Mouse (Mus musculus) olfactory bulb, adult 2 months (tissue): ENCODE results near the gene Eid3. TPM values are rescaled to one million over a fixed set of nuclear protein-coding genes. Genes with fewer than 3 reads are reported as not detected.

Source experiments
- H3K27ac ChIP-seq: fragments of 200-500 bp; 2 replicates; pipeline ENCODE4 v1.5.1; 2012; ENCODE audit warnings: low read depth, low read length; ENCODE audit not compliant: insufficient read depth
- H3K4me1 ChIP-seq: fragments of 200-500 bp; 2 replicates; pipeline ENCODE4 v1.6.1; 2012; ENCODE audit warnings: low read length; ENCODE audit not compliant: control insufficient read depth, insufficient read depth
- H3K4me3 ChIP-seq: fragments of 200-500 bp; 2 replicates; pipeline ENCODE4 v1.5.1; 2012; ENCODE audit warnings: mild to moderate bottlenecking, low read depth, low read length, moderate library complexity; ENCODE audit not compliant: insufficient read depth
- CTCF ChIP-seq: fragments of 200-500 bp; IDR thresholded peaks from 2 replicates; pipeline ENCODE4 v1.5.1; 2012; ENCODE audit warnings: low read depth, mild to moderate bottlenecking, low read length, moderate library complexity; ENCODE audit not compliant: insufficient read depth
- POLR2A ChIP-seq: fragments of 200-500 bp; IDR thresholded peaks from 2 replicates; pipeline ENCODE4 v1.6.1; 2012; ENCODE audit warnings: mild to moderate bottlenecking, low read depth, low read length, moderate library complexity; ENCODE audit not compliant: insufficient read depth
- WGBS: fragments of 180-500 bp; shearing (Covaris S2); methylation state at CpG from one replicate; pipeline ENCODE4 v1.1.7; 2018; 5-methylcytosine and 5-hydroxymethylcytosine counted together
- polyA plus RNA-seq: library from polyadenylated mRNA; stranded (reverse); fragments of >200 nt; gene quantifications from 2 replicates; pipeline ENCODE4 v1.2.4, GENCODE M21; 2012; ENCODE audit warnings: low replicate concordance; ENCODE audit not compliant: missing spikeins, insufficient read depth, insufficient read length

Gene Eid3
- not detected in 2 replicates for polyA plus RNA-seq

GRCm38 (mm10) chr10:82866356-82866755 is at the start of gene Eid3:
Eid3 (plus strand) TSS chr10:82866626.
- Histone ChIP-seq H3K4me3 (no peak within 1 kb of the TSS), H3K4me1 (peaks cover 17% of the 10 kb centered on the region), H3K27ac (no peak within 1 kb of the TSS)
- WGBS: 61% methylated on average over 9 of the region's 9 CpGs
- TF ChIP-seq CTCF (no peak), POLR2A (no peak)

GRCm38 (mm10) chr10:82817514-82817913 is 48.9 kb upstream of the Eid3 start:
- Histone ChIP-seq H3K4me3 (no peak overlapping the region), H3K27ac (no peak overlapping the region), H3K4me1 (no peaks in the 10 kb centered on the region)
- no peak for TF ChIP-seq POLR2A
- no peak for TF ChIP-seq CTCF
- 78% methylated on average over 3 of the region's 3 CpGs for WGBS

- no peaks in the 10 kb centered on the region for H3K4me1 ChIP-seq
- H3K4me3 ChIP-seq: no peak overlapping the region
- TF ChIP-seq POLR2A (no peak), CTCF (no peak)
- 55% methylated on average over 9 of the region's 9 CpGs for WGBS
- no peak overlapping the region for H3K27ac ChIP-seq
Observed at GRCm38 (mm10) chr10:82817936-82818335, 48.5 kb upstream of the Eid3 start.

- no peak overlapping the region for H3K4me3 ChIP-seq
- WGBS: 90% methylated on average over 6 of the region's 6 CpGs
- no peak overlapping the region for H3K27ac ChIP-seq
- no peaks in the 10 kb centered on the region for H3K4me1 ChIP-seq
- no peak for TF ChIP-seq POLR2A
- TF ChIP-seq CTCF: no peak
Observed at GRCm38 (mm10) chr10:82818661-82819060, 47.8 kb upstream of the Eid3 start.

GRCm38 (mm10) chr10:82823108-82823778 is 43.2 kb upstream of the Eid3 start:
- H3K27ac ChIP-seq: no peak overlapping the region
- WGBS: 86% methylated on average over 14 of the region's 14 CpGs
- TF ChIP-seq POLR2A (no peak), CTCF (no peak)

GRCm38 (mm10) chr10:82823779-82824177 is 42.6 kb upstream of the Eid3 start:
- WGBS: 81% methylated on average over 5 of the region's 5 CpGs
- Histone ChIP-seq H3K27ac (no peak overlapping the region), H3K4me1 (no peaks in the 10 kb centered on the region), H3K4me3 (no peak overlapping the region)
- TF ChIP-seq POLR2A: no peak
- TF ChIP-seq CTCF: no peak

More at GRCm38 (mm10) chr10:82823108-82823778, 43.2 kb upstream of the Eid3 start:
- Histone ChIP-seq H3K4me1 (no peaks in the 10 kb centered on the region), H3K4me3 (no peak overlapping the region)

- TF ChIP-seq CTCF (no peak), POLR2A (no peak)
- WGBS: 78% methylated on average over 10 of the region's 10 CpGs
- no peak overlapping the region for H3K4me3 ChIP-seq
- H3K27ac ChIP-seq: no peak overlapping the region
- no peaks in the 10 kb centered on the region for H3K4me1 ChIP-seq
Observed at GRCm38 (mm10) chr10:82824541-82824940, 41.9 kb upstream of the Eid3 start.

GRCm38 (mm10) chr10:82826516-82826915 is 39.9 kb upstream of the Eid3 start:
- H3K4me1 ChIP-seq: no peaks in the 10 kb centered on the region
- TF ChIP-seq POLR2A (no peak), CTCF (no peak)
- no peak overlapping the region for H3K4me3 ChIP-seq
- H3K27ac ChIP-seq: no peak overlapping the region
- 34% methylated on average over 6 of the region's 6 CpGs for WGBS

GRCm38 (mm10) chr10:82833926-82834325 is 32.5 kb upstream of the Eid3 start, which contains the start of gene Txnrd1:
Txnrd1 (plus strand) TSS chr10:82833951.
- no peaks in the 10 kb centered on the region for H3K4me1 ChIP-seq
- WGBS: 80% methylated on average over 9 of the region's 9 CpGs
- no peak for TF ChIP-seq POLR2A
- TF ChIP-seq CTCF: no peak
- H3K27ac ChIP-seq: no peak within 1 kb of the TSS
- no peak within 1 kb of the TSS for H3K4me3 ChIP-seq

GRCm38 (mm10) chr10:82835898-82836297 is 30.5 kb upstream of the Eid3 start:
- 75% methylated on average over 3 of the region's 3 CpGs for WGBS
- no peak overlapping the region for H3K4me3 ChIP-seq
- TF ChIP-seq POLR2A: no peak
- TF ChIP-seq CTCF: no peak

GRCm38 (mm10) chr10:82838390-82838789 is 28.0 kb upstream of the Eid3 start:
- Histone ChIP-seq H3K4me3 (no peak overlapping the region), H3K4me1 (no peaks in the 10 kb centered on the region), H3K27ac (no peak overlapping the region)
- WGBS: 80% methylated on average over 7 of the region's 7 CpGs
- TF ChIP-seq POLR2A (no peak), CTCF (no peak)

More at GRCm38 (mm10) chr10:82835898-82836297, 30.5 kb upstream of the Eid3 start:
- no peaks in the 10 kb centered on the region for H3K4me1 ChIP-seq
- H3K27ac ChIP-seq: no peak overlapping the region
